Mouse (Mus musculus) heart, embryonic 15.5 days (tissue): Measurements from ENCODE around the gene Map2k6. TPM values are rescaled to one million over a fixed set of nuclear protein-coding genes. Genes with fewer than 3 reads are reported as not detected.

ENCODE experiments used
- ATAC-seq: fragments of 200-750 bp; cut with Nextera tagmentation; replicated peaks from 2 replicates; pipeline ENCODE4 v1.8.0; 2017; ENCODE audit warnings: low read depth, moderate TSS enrichment; ENCODE audit not compliant: insufficient number of reproducible peaks, insufficient read depth, low FRiP score
- H3K27ac ChIP-seq: fragments of 300-500 bp; sonication (generic); 2 replicates; pipeline ENCODE4 v1.5.1; 2015; ENCODE audit warnings: mild to moderate bottlenecking, inconsistent platforms
- H3K27me3 ChIP-seq: fragments of 300-500 bp; sonication (generic); 2 replicates; pipeline ENCODE4 v1.6.1; 2015; ENCODE audit warnings: inconsistent platforms
- H3K36me3 ChIP-seq: fragments of 300-500 bp; sonication (generic); 2 replicates; pipeline ENCODE4 v1.6.1; 2015; ENCODE audit warnings: mild to moderate bottlenecking, inconsistent platforms
- H3K4me1 ChIP-seq: fragments of 300-500 bp; sonication (generic); replicated peaks from 2 replicates; pipeline ENCODE4 v1.6.1; 2015; ENCODE audit warnings: inconsistent platforms
- H3K4me2 ChIP-seq: fragments of 300-500 bp; sonication (generic); 2 replicates; pipeline ENCODE4 v1.6.1; 2015; ENCODE audit warnings: inconsistent platforms, mild to moderate bottlenecking, moderate library complexity
- H3K4me3 ChIP-seq: fragments of 300-500 bp; sonication (generic); 2 replicates; pipeline ENCODE4 v1.5.1; 2015; ENCODE audit warnings: mild to moderate bottlenecking, inconsistent platforms
- H3K9ac ChIP-seq: fragments of 300-500 bp; sonication (generic); 2 replicates; pipeline ENCODE4 v1.6.1; 2015; ENCODE audit warnings: mild to moderate bottlenecking, inconsistent platforms
- H3K9me3 ChIP-seq: fragments of 300-500 bp; sonication (generic); replicated peaks from 2 replicates; pipeline ENCODE4 v1.6.1; 2016; ENCODE audit warnings: inconsistent platforms
- WGBS: fragments of 180-500 bp; shearing (Covaris S2); methylation state at CpG from one replicate; pipeline ENCODE4 v1.1.7; 2015; ENCODE audit warnings: mixed read lengths; 5-methylcytosine and 5-hydroxymethylcytosine counted together
- polyA plus RNA-seq: library from polyadenylated mRNA; unstranded; fragments of >200 nt; fragmentation: Nextera tagmentation; extraction: Ambion mirVana; gene quantifications from 2 replicates; pipeline ENCODE4 v1.2.1, GENCODE M21; 2015

Gene Map2k6
- polyA plus RNA-seq, 1 experiment from 2014 or later, result 13.5 TPM

- H3K4me2 ChIP-seq, result no peak overlapping the region
- H3K9ac ChIP-seq, result no peak overlapping the region
- H3K27me3 ChIP-seq, result no peaks in the 10 kb centered on the region
- no peaks in the 10 kb centered on the region for H3K36me3 ChIP-seq
- H3K9me3 ChIP-seq, result 0 out of 2 replicates have a peak, but pooled peaks cover 6% of the 10 kb centered on the region
- WGBS, result 92% methylated on average over 2 of the region's 2 CpGs
- H3K27ac ChIP-seq, result no peak overlapping the region
- H3K4me1 ChIP-seq, result peaks cover 3% of the 10 kb centered on the region
- H3K4me3 ChIP-seq, result no peak overlapping the region
- ATAC-seq, result no peak
Measured at GRCm38 (mm10) chr11:110536533-110536932, 137.6 kb downstream of the Map2k6 start.

- WGBS, result 8% methylated on average over 15 of the region's 15 CpGs
- ATAC-seq, result no peak
- Histone ChIP-seq H3K27ac (no peak overlapping the region), H3K36me3 (no peaks in the 10 kb centered on the region), H3K4me1 (peaks cover 3% of the 10 kb centered on the region), H3K27me3 (no peaks in the 10 kb centered on the region), H3K9ac (peak overlapping the region; percentile 35), H3K4me3 (peak overlapping the region; percentile 27), H3K9me3 (0 out of 2 replicates have a peak, but pooled peaks cover 6% of the 10 kb centered on the region), H3K4me2 (peak overlapping the region; percentile 59)
Measured at GRCm38 (mm10) chr11:110537602-110538001, 138.7 kb downstream of the Map2k6 start.

GRCm38 (mm10) chr11:110538206-110538605 is 139.3 kb downstream of the Map2k6 start:
- Histone ChIP-seq H3K4me2 (peak overlapping the region; percentile 59), H3K4me3 (no peak overlapping the region)

GRCm38 (mm10) chr11:110541933-110542332 is 143.0 kb downstream of the Map2k6 start:
- Histone ChIP-seq H3K27me3 (no peaks in the 10 kb centered on the region), H3K4me2 (no peak overlapping the region), H3K9ac (no peak overlapping the region), H3K4me3 (no peak overlapping the region), H3K4me1 (peaks cover 3% of the 10 kb centered on the region), H3K9me3 (0 out of 2 replicates have a peak, but pooled peaks cover 6% of the 10 kb centered on the region), H3K27ac (no peak overlapping the region), H3K36me3 (no peaks in the 10 kb centered on the region)
- ATAC-seq, result no peak
- WGBS, result 85% methylated on average over 4 of the region's 4 CpGs

More at GRCm38 (mm10) chr11:110538206-110538605, 139.3 kb downstream of the Map2k6 start:
- 35% methylated on average over 10 of the region's 10 CpGs for WGBS
- H3K9ac ChIP-seq, result no peak overlapping the region
- no peaks in the 10 kb centered on the region for H3K36me3 ChIP-seq
- no peaks in the 10 kb centered on the region for H3K27me3 ChIP-seq
- no peak overlapping the region for H3K27ac ChIP-seq
- ATAC-seq, result no peak
- 0 out of 2 replicates have a peak, but pooled peaks cover 6% of the 10 kb centered on the region for H3K9me3 ChIP-seq
- H3K4me1 ChIP-seq, result peaks cover 3% of the 10 kb centered on the region

GRCm38 (mm10) chr11:110544419-110545210 is 145.7 kb downstream of the Map2k6 start:
- Histone ChIP-seq H3K27me3 (no peaks in the 10 kb centered on the region), H3K9me3 (0 out of 2 replicates have a peak, but pooled peaks cover 6% of the 10 kb centered on the region), H3K27ac (no peak overlapping the region), H3K9ac (no peak overlapping the region), H3K4me2 (no peak overlapping the region), H3K4me3 (no peak overlapping the region), H3K4me1 (no peaks in the 10 kb centered on the region), H3K36me3 (no peaks in the 10 kb centered on the region)
- WGBS, result 76% methylated on average over 11 of the region's 11 CpGs
- ATAC-seq, result no peak

GRCm38 (mm10) chr11:110545416-110545815 is 146.5 kb downstream of the Map2k6 start:
- Histone ChIP-seq H3K9ac (no peak overlapping the region), H3K4me3 (no peak overlapping the region), H3K9me3 (0 out of 2 replicates have a peak, but pooled peaks cover 3% of the 10 kb centered on the region), H3K4me2 (no peak overlapping the region), H3K4me1 (no peaks in the 10 kb centered on the region), H3K27me3 (no peaks in the 10 kb centered on the region), H3K36me3 (no peaks in the 10 kb centered on the region), H3K27ac (no peak overlapping the region)
- ATAC-seq, result no peak
- WGBS, result 51% methylated on average over 3 of the region's 3 CpGs

- H3K9me3 ChIP-seq, result no peaks in the 10 kb centered on the region
- no peaks in the 10 kb centered on the region for H3K27me3 ChIP-seq
- H3K9ac ChIP-seq, result no peak overlapping the region
- peak overlapping the region; percentile 42 for H3K4me2 ChIP-seq
- H3K27ac ChIP-seq, result no peak overlapping the region
- WGBS, result 29% methylated on average over 12 of the region's 12 CpGs
- no peaks in the 10 kb centered on the region for H3K36me3 ChIP-seq
- peaks cover 7% of the 10 kb centered on the region for H3K4me1 ChIP-seq
- peak; percentile 50; the same call in 1 of the 2 replicates for ATAC-seq
- H3K4me3 ChIP-seq, result no peak overlapping the region
Measured at GRCm38 (mm10) chr11:110551471-110551967, 152.6 kb downstream of the Map2k6 start.

- 82% methylated on average over 12 of the region's 12 CpGs for WGBS
- Histone ChIP-seq H3K4me1 (0 out of 2 replicates have a peak, but pooled peaks cover 4% of the 10 kb centered on the region), H3K36me3 (no peaks in the 10 kb centered on the region), H3K27ac (no peak overlapping the region), H3K9me3 (no peaks in the 10 kb centered on the region), H3K9ac (no peak overlapping the region), H3K4me2 (no peak overlapping the region), H3K4me3 (no peak overlapping the region), H3K27me3 (no peaks in the 10 kb centered on the region)
- no peak for ATAC-seq
Measured at GRCm38 (mm10) chr11:110562320-110563081, 163.6 kb downstream of the Map2k6 start.

- Histone ChIP-seq H3K4me1 (0 out of 2 replicates have a peak, but pooled peaks cover 4% of the 10 kb centered on the region), H3K4me3 (0 out of 2 replicates have a peak overlapping the region, but pooled peaks have one; percentile 3), H3K4me2 (peak overlapping the region; percentile 45), H3K9ac (no peak overlapping the region), H3K36me3 (no peaks in the 10 kb centered on the region), H3K27me3 (no peaks in the 10 kb centered on the region), H3K27ac (0 out of 2 replicates have a peak overlapping the region, but pooled peaks have one; percentile 7), H3K9me3 (no peaks in the 10 kb centered on the region)
- WGBS, result 23% methylated on average over 12 of the region's 12 CpGs
- no peak for ATAC-seq
Measured at GRCm38 (mm10) chr11:110563272-110563671, 164.3 kb downstream of the Map2k6 start.

GRCm38 (mm10) chr11:110563801-110564200 is 164.9 kb downstream of the Map2k6 start:
- H3K27me3 ChIP-seq, result no peaks in the 10 kb centered on the region
- no peak for ATAC-seq
- WGBS, result 74% methylated on average over 10 of the region's 10 CpGs

GRCm38 (mm10) chr11:110566307-110566706 is 167.4 kb downstream of the Map2k6 start:
- H3K9me3 ChIP-seq, result no peaks in the 10 kb centered on the region
- H3K27ac ChIP-seq, result no peak overlapping the region
- WGBS, result 66% methylated on average over 7 of the region's 7 CpGs

More at GRCm38 (mm10) chr11:110563801-110564200, 164.9 kb downstream of the Map2k6 start:
- no peak overlapping the region for H3K9ac ChIP-seq
- 0 out of 2 replicates have a peak, but pooled peaks cover 4% of the 10 kb centered on the region for H3K4me1 ChIP-seq
- H3K9me3 ChIP-seq, result no peaks in the 10 kb centered on the region
- H3K36me3 ChIP-seq, result no peaks in the 10 kb centered on the region
- no peak overlapping the region for H3K4me3 ChIP-seq
- no peak overlapping the region for H3K4me2 ChIP-seq
- no peak overlapping the region for H3K27ac ChIP-seq

More at GRCm38 (mm10) chr11:110566307-110566706, 167.4 kb downstream of the Map2k6 start:
- Histone ChIP-seq H3K4me3 (no peak overlapping the region), H3K4me1 (0 out of 2 replicates have a peak, but pooled peaks cover 4% of the 10 kb centered on the region), H3K36me3 (no peaks in the 10 kb centered on the region), H3K27me3 (no peaks in the 10 kb centered on the region), H3K9ac (no peak overlapping the region), H3K4me2 (no peak overlapping the region)
- no peak for ATAC-seq
